Mouse (Mus musculus) heart, postnatal 36 days (tissue): Measurements from ENCODE around the gene Ccdc154. TPM values are rescaled to one million over a fixed set of nuclear protein-coding genes. Genes with fewer than 3 reads are reported as not detected.
A peak's percentile ranks its signal among the peaks of the same experiment; 100 is the strongest.

Experiments used
- DNase-seq, 2 experiments: peaks; one replicate each; pipeline ENCODE4 v3.0.0; 2021 to 2022
- intact Hi-C: fragments of 180-260 bp; cut with DNase I; formaldehyde crosslinking; loops from one replicate; pipeline ENCODE4 v1.15.1; 2025
- total RNA-seq, 2 experiments: library from RNA; stranded (reverse); gene quantifications; 2 replicates each; pipeline ENCODE4 v1.2.3; 2021

Gene Ccdc154
- total RNA-seq, 2 experiments from 2014 or later = not detected

GRCm38 (mm10) chr17:25183232-25183631 is 21.0 kb downstream of the Ccdc154 start:
- intact Hi-C loops = loop anchor here (2.0 to 10.0 kb wide), 3 partner anchors 50 to 438 kb away; partner anchors contain the start of genes Clcn7 and Telo2
- DNase-seq = no peak

GRCm38 (mm10) chr17:25184129-25184691 is 21.9 kb downstream of the Ccdc154 start, which contains the start of gene BC003965:
BC003965 (plus strand) TSS chr17:25184554.
- intact Hi-C loops = loop anchor here (2.0 to 10.0 kb wide), 3 partner anchors 67 to 439 kb away; partner anchors contain the start of gene Telo2
- peak; percentile 97 to 99 for DNase-seq

GRCm38 (mm10) chr17:25184961-25185360 is 22.7 kb downstream of the Ccdc154 start:
- no peak for DNase-seq
- intact Hi-C loops = loop anchor here (2.0 to 10.0 kb wide), 4 partner anchors 68 to 440 kb away; partner anchors contain the start of genes Mapk8ip3 and Telo2

DNA sequence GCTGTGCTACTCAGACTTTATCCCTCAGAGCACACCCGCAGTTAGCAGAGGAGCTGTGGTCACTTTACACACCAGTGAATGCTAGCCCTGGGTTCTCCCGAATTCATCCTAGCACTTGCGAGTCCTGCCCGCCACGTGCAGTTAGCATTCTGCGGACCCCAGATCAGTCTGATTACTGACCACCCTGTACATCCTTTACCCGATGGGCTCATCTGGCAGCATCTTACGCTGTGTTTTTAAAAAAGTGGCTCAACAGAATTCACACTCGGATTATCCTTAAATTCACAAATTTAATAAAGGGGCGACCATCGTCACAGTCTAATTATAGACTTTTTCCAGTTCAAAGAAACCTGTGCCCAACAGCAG is 25.5 kb downstream of the Ccdc154 start:
- intact Hi-C loops = loop anchor here (5.0 to 10.0 kb wide), 2 partner anchors 250 to 443 kb away; partner anchors contain the start of gene Mapk8ip3
- peak; percentile 10 to 15 for DNase-seq

DNA sequence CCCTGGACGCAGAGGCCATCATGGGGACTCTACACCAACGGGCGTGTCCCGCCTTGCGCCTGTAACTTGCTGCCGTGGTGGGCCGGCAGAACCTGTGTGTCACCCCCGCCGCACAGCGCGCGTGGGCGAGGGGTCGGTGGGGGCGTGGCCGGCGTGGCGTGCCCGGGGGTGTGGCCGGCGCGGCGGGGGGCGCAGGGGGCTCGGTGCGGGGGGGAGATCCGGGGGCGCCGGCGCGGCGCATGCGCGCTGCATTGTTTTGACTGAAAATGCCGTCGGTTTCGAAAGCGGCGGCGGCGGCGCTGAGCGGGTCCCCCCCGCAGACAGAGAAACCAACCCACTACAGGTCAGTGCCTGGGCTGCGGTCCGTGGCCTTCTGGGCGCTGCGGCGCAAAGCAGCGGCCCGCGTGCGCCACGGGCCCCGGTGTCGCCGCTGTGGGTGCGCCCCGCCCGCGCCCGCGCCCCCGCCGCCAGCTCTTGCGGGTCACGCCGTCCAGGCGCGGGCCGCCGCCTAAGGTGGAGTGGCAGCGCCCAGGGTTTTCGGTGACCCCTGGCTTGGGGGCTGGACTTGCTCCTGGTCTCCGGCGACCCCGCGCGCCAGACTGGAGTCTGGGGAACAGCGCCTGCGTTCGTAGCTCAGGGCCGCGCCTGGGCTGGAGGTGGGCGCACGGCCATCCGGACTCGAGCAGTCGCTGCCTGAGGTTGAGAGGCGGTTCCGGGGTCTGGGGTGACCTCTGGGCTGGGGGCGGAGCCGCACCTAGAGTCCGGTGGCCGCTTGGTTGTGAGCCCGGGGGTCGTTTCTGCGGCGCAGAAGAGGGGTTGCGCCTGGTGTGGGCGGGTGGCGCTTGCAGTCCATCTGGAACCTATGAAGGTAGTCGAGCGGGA is 26.1 kb downstream of the Ccdc154 start, which contains the start of gene Unkl:
Unkl (plus strand) TSS at position 248 of the 882 bp plus-strand sequence.
- DNase-seq = peak; percentile 78 to 84
- intact Hi-C loops = loop anchor here (5.0 to 10.0 kb wide), 2 partner anchors 251 to 444 kb away; partner anchors contain the start of gene Mapk8ip3

DNA sequence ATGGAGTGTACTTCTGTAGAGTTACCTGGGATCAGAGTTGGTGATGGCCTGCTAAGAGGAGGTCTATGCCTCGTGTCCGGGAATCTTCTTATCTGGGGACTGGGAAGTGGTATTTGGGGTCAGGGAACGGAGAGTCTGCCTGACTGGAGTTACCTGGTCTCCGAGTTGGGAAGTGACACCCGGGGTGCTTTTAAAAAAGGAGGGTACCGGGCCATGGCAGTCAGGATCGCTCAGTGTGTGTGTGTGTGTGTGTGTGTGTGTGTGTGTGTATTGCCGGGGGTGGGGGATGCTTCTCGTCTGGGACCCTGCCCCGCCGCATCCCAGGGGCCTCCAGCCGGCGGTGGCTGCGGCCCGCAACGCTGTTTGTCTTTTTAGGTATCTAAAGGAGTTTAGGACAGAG is 26.8 kb downstream of the Ccdc154 start:
- intact Hi-C loops = loop anchor here (5.0 to 10.0 kb wide), 2 partner anchors 252 to 444 kb away; partner anchors contain the start of gene Mapk8ip3
- no peak for DNase-seq

- no peak for DNase-seq
- intact Hi-C loops = no loop called here
These were observed 40.1 kb downstream of the Ccdc154 start for GRCm38 (mm10) chr17:25202401-25202800.

DNA sequence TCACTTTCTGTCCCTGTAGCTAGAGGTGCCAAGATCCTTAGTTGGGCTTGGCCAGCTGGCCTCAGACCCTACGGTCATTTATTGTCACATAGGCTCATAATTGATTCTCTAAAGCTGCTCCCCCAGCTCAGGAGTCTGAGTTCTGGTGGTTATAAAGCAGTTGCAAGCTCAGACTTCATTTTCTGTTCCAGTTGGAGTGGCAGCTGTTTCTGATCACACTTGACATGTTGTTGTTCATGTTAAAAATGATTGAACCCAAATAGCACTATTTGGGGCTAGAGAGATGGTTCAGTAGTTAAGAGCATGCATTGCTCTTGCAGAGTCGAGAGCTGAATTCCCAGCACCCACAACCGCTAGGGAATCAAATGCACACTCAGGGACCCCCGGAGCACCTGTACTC is 47.7 kb downstream of the Ccdc154 start:
- DNase-seq = no peak
- intact Hi-C loops = no loop called here

GRCm38 (mm10) chr17:25210680-25211466 is 48.6 kb downstream of the Ccdc154 start:
- intact Hi-C loops = no loop called here
- peak; percentile 10 to 39 for DNase-seq

DNA sequence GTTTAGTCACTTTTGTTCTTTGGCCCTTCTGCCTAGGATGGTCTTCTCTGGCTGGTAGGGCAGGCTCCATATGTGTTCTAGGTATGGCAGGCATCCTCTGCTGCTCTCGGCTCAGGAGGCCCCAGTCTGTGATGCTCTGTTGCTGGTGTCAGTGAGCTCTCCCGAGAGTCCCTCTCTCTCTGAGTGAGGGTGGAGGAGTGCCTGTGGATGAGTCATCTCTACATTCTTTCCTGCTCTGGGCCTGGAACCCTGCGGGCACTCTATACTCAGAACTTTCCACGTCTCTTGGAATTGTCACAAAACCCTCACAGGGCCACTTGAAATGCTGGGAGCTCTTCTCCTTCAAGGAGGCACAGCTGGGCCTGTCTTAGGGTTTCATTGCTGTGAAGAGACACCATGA is 49.4 kb downstream of the Ccdc154 start:
- intact Hi-C loops = no loop called here
- peak in 1 of 2 experiments; percentile 10 for DNase-seq

- intact Hi-C loops = no loop called here
- DNase-seq = no peak
These were observed 53.2 kb downstream of the Ccdc154 start for GRCm38 (mm10) chr17:25215431-25215830.

- no peak for DNase-seq
- intact Hi-C loops = no loop called here
These were observed 56.7 kb downstream of the Ccdc154 start for GRCm38 (mm10) chr17:25218967-25219366.

- no peak for DNase-seq
- intact Hi-C loops = no loop called here
These were observed 57.4 kb downstream of the Ccdc154 start for GRCm38 (mm10) chr17:25219492-25220295.

- intact Hi-C loops = no loop called here
- no peak for DNase-seq
These were observed 58.5 kb downstream of the Ccdc154 start for GRCm38 (mm10) chr17:25220746-25221145.

Other genes starting within 250 kb of the Ccdc154 start
- gene Mapk8ip3, start 225.5 kb upstream of the Ccdc154 start, total RNA-seq = 10 to 100 TPM; 58.9 to 63.0 TPM
- 1 to 10 TPM; 6.4 to 7.9 TPM for gene Jpt2, start 201.8 kb upstream of the Ccdc154 start, total RNA-seq
- gene Cramp1l, start 146.7 kb upstream of the Ccdc154 start, total RNA-seq = 10 to 100 TPM; 12.6 to 13.1 TPM
- 1 to 10 TPM; 5.7 to 7.3 TPM for gene Ift140, start 146.4 kb upstream of the Ccdc154 start, total RNA-seq
- gene Tmem204, start 78.9 kb upstream of the Ccdc154 start, total RNA-seq = 10 to 100 TPM; 34.5 to 36.7 TPM
- gene Telo2, start 46.5 kb upstream of the Ccdc154 start, total RNA-seq = 10 to 100 TPM; 12.4 to 12.7 TPM
- 1 to 10 TPM; 4.2 to 6.7 TPM for gene Ptx4, start 41.7 kb upstream of the Ccdc154 start, total RNA-seq
- gene Clcn7, start 29.1 kb upstream of the Ccdc154 start, total RNA-seq = 10 to 100 TPM; 28.7 to 34.3 TPM
- gene Gm38655, start 13.0 kb downstream of the Ccdc154 start, total RNA-seq = not detected
- 10 to 100 TPM; 20.8 to 22.5 TPM for gene BC003965, start 22.1 kb downstream of the Ccdc154 start, total RNA-seq
- 10 to 100 TPM in 1 of 2 experiments, 1 to 10 TPM in 1; 8.7 to 10.2 TPM for gene Unkl, start 25.9 kb downstream of the Ccdc154 start, total RNA-seq
- 10 to 100 TPM; 13.9 TPM for gene Gnptg, start 77.7 kb downstream of the Ccdc154 start, total RNA-seq
- gene Tsr3, start 77.7 kb downstream of the Ccdc154 start, total RNA-seq = 10 to 100 TPM in 1 of 2 experiments, 1 to 10 TPM in 1; 8.6 to 11.0 TPM
- under 1 TPM; 0.42 to 0.43 TPM for gene Baiap3, start 93.9 kb downstream of the Ccdc154 start, total RNA-seq
- gene Ube2i, start 112.2 kb downstream of the Ccdc154 start, total RNA-seq = 10 to 100 TPM; 84.3 to 95.1 TPM
- gene Prss34, start 135.9 kb downstream of the Ccdc154 start, total RNA-seq = under 1 TPM; 0.22 to 0.25 TPM
- gene Prss28, start 146.2 kb downstream of the Ccdc154 start, total RNA-seq = not detected
- gene Prss29, start 156.2 kb downstream of the Ccdc154 start, total RNA-seq = not detected
- gene Tpsab1, start 183.1 kb downstream of the Ccdc154 start, total RNA-seq = under 1 TPM; 0.70 to 0.86 TPM
- 1 to 10 TPM; 1.8 to 2.2 TPM for gene Tpsb2, start 203.8 kb downstream of the Ccdc154 start, total RNA-seq
- under 1 TPM in 1 of 2 experiments, not detected in 1; 0.30 TPM for gene Tpsg1, start 206.8 kb downstream of the Ccdc154 start, total RNA-seq